Mouse (Mus musculus) megakaryocyte, embryonic 14.5 days (primary cell): ENCODE results near the gene Pak6.

Source experiments
- FLI1 ChIP-seq: IDR thresholded peaks from 2 replicates; pipeline ENCODE4 v1.6.1; 2012; ENCODE audit warnings: low read length, inconsistent platforms, mixed read lengths
- GATA1 ChIP-seq: IDR thresholded peaks from 3 replicates; pipeline ENCODE4 v1.6.1; 2012; ENCODE audit warnings: mixed read lengths, low read length, inconsistent platforms, borderline replicate concordance

DNA sequence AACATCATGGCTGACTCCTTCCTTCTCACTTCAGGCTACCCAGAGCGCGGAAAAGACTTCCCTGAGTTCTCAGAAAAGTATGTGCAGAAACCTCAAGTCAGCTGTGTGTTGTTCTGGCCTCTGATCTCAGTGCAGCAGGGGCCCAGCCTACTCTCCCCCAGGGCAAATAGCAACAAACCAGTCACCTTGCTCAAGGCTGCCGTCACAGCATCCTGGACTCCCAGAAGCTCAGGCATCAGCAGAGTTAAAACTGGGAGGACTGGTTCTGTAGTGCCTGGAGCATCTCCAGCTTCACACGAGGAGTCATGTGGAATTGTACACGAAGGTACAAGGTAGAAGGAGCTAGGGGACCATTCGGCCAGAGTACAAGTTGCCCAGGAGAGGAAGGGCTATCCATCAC lies 6.1 kb downstream of the Pak6 start:
- TF ChIP-seq GATA1 (no peak), FLI1 (no peak)
